Mouse (Mus musculus) C2C12 (cell line): ENCODE data around the gene Slc22a14. TPM values are rescaled to one million over a fixed set of nuclear protein-coding genes. Genes with fewer than 3 reads are reported as not detected.

Source experiments
- H3K27me3 ChIP-seq: one replicate; pipeline ENCODE4 v1.6.1; 2011; ENCODE audit not compliant: control insufficient read depth, insufficient read depth, insufficient read length
- H3K36me3 ChIP-seq: one replicate; pipeline ENCODE4 v1.6.1; 2011; ENCODE audit not compliant: control insufficient read depth, insufficient read depth
- H3K4me3 ChIP-seq: one replicate; pipeline ENCODE4 v1.5.1; 2011; ENCODE audit warnings: mild to moderate bottlenecking, control low read depth; ENCODE audit not compliant: poor library complexity, insufficient read depth, severe bottlenecking
- H3K79me2 ChIP-seq: one replicate; pipeline ENCODE4 v1.6.1; 2011; ENCODE audit not compliant: control insufficient read depth, insufficient read depth
- H3K79me3 ChIP-seq: one replicate; pipeline ENCODE4 v1.6.1; 2011; ENCODE audit warnings: low read depth, control low read depth
- H3ac ChIP-seq: one replicate; pipeline ENCODE3; 2011; ENCODE audit warnings: low read depth; ENCODE audit not compliant: control insufficient read depth, insufficient read length
- CEBPB ChIP-seq: IDR thresholded peaks from one replicate; pipeline ENCODE4 v1.6.1; 2011; ENCODE audit warnings: low read depth, mild to moderate bottlenecking, control low read depth, moderate library complexity
- CTCF ChIP-seq: IDR thresholded peaks from one replicate; pipeline ENCODE4 v1.5.1; 2011; ENCODE audit not compliant: control insufficient read depth, insufficient read depth, insufficient read length
- FOSL1 ChIP-seq: IDR thresholded peaks from one replicate; pipeline ENCODE4 v1.8.0; 2011; ENCODE audit warnings: mild to moderate bottlenecking, low read length; ENCODE audit not compliant: poor library complexity, insufficient read depth, severe bottlenecking
- MAX ChIP-seq: IDR thresholded peaks from one replicate; pipeline ENCODE4 v1.6.1; 2011; ENCODE audit warnings: mild to moderate bottlenecking, control low read depth
- MYOD1 ChIP-seq: IDR thresholded peaks from one replicate; pipeline ENCODE4 v1.6.1; 2011; ENCODE audit warnings: low read depth; ENCODE audit not compliant: control insufficient read depth, insufficient read length
- MYOG ChIP-seq: IDR thresholded peaks from one replicate; pipeline ENCODE4 v1.6.1; 2011; ENCODE audit not compliant: control insufficient read depth, insufficient read length; ENCODE audit errors: extremely low read depth
- USF1 ChIP-seq: IDR thresholded peaks from one replicate; pipeline ENCODE4 v1.6.1; 2011; ENCODE audit warnings: low read depth, mild to moderate bottlenecking, control low read depth, moderate library complexity
- polyA plus RNA-seq: library from polyadenylated mRNA; unstranded; fragments of >200 nt; fragmentation: generic; extraction: Trizol; gene quantifications from one replicate; pipeline ENCODE4 v1.2.1, GENCODE M21; 2012; ENCODE audit warnings: missing spikeins

The Slc22a14 gene
- polyA plus RNA-seq, 1 experiment = not detected

DNA sequence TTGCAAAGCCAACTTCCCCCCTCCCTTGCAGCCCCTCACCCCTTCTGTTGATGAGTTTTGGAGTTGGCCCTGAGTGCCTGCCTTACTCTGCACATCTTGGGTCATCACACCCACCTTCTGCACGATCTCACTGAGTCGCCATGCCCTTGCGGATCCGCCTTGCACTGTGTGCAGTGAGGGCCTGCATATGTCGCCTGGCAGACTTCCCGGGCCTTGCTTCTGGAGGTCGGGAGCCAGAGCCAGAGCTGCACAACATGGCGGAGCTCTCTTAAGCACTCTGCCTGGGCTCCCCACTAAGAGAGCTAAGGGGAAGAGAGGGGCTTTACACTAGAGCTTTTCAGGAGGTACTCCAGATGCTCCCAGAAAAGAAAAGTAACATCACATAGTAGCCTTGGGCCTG, 220.7 kb downstream of the Slc22a14 start:
- H3K4me3 ChIP-seq = no peak overlapping the region
- no peaks in the 10 kb centered on the region for H3K36me3 ChIP-seq
- H3K79me3 ChIP-seq = no peaks in the 10 kb centered on the region
- TF ChIP-seq CTCF = no peak
- no peak for TF ChIP-seq MYOD1
- TF ChIP-seq FOSL1 = no peak
- no peak for TF ChIP-seq CEBPB
- TF ChIP-seq USF1 = no peak
- TF ChIP-seq MYOG = no peak
- no peak for TF ChIP-seq MAX
- H3K79me2 ChIP-seq = no peaks in the 10 kb centered on the region
- H3ac ChIP-seq = no peak overlapping the region
- H3K27me3 ChIP-seq = peaks cover 66% of the 10 kb centered on the region

DNA sequence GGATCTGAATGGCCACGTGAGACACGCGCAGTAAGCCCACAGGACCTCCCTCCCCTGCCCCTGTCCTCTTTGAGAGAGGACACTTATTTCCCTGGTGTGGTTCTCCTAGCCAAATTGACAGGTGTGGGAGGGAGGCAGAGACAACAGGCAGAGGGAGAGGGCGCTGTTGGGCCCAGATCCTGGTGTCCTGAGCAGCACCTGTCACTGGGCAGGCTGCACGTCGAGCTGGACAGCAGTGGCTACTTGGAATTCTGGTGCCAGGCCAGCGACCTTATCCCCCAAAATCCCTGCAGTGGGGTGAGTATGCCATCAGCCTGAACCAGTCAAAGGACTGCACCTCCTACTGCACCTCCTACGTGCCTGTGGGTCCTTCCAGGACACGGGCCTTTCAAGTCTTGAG, 222.0 kb downstream of the Slc22a14 start:
- TF ChIP-seq MYOG = no peak
- no peak for TF ChIP-seq USF1
- no peak for TF ChIP-seq FOSL1
- no peak for TF ChIP-seq CEBPB
- no peak for TF ChIP-seq MYOD1
- TF ChIP-seq CTCF = no peak
- no peak for TF ChIP-seq MAX
- Histone ChIP-seq H3K36me3 (no peaks in the 10 kb centered on the region), H3K79me3 (no peaks in the 10 kb centered on the region), H3K4me3 (no peak overlapping the region), H3K27me3 (peaks cover 77% of the 10 kb centered on the region), H3ac (no peak overlapping the region), H3K79me2 (no peaks in the 10 kb centered on the region)

DNA sequence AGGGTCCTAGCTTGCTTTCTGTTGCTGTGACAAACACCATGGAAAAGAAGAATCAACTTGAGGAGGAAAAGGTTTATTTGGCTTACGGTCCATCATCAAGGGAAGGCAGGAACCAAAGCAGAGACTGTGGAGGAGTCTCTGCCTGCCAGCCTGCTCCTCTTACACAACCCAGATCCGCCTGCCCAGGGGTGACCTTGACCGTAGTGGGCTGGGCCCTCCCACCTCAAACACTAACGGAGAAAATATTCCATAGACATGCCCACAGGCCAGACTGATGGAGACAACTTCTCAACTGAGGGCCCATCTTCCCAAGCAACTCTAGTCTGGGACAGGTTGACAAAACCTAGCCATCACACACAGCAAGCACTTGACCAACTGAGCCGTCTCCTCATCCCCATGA, 223.3 kb downstream of the Slc22a14 start:
- Histone ChIP-seq H3K79me3 (no peaks in the 10 kb centered on the region), H3K79me2 (no peaks in the 10 kb centered on the region), H3K27me3 (peaks cover 82% of the 10 kb centered on the region), H3ac (no peak overlapping the region), H3K4me3 (no peak overlapping the region), H3K36me3 (no peaks in the 10 kb centered on the region)
- TF ChIP-seq USF1 = no peak
- no peak for TF ChIP-seq MAX
- no peak for TF ChIP-seq MYOD1
- no peak for TF ChIP-seq CEBPB
- TF ChIP-seq MYOG = no peak
- TF ChIP-seq CTCF = no peak
- TF ChIP-seq FOSL1 = no peak

DNA sequence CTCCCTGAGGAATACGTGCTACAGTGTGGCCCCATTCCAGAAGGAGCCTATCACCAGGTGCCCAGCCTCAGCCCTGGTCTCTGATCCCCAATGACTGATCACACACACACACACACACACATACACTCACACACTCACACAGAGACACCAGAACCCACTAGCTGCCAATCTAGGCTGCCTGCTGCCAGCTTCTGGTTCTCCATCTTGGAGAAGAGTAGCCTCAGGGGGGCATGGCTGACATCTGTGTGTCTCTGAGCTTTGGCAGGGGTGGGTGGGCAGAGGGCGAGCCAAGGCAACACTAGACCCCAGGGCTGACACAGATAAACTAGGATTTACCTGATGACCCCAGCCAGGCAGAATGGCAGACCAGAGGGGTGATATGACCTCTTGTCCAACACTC, 226.5 kb downstream of the Slc22a14 start:
- Histone ChIP-seq H3K79me2 (no peaks in the 10 kb centered on the region), H3K27me3 (peaks cover 79% of the 10 kb centered on the region), H3ac (no peak overlapping the region), H3K4me3 (no peak overlapping the region), H3K79me3 (no peaks in the 10 kb centered on the region), H3K36me3 (no peaks in the 10 kb centered on the region)
- TF ChIP-seq CEBPB = no peak
- TF ChIP-seq USF1 = no peak
- TF ChIP-seq MYOG = no peak
- no peak for TF ChIP-seq CTCF
- no peak for TF ChIP-seq MAX
- TF ChIP-seq FOSL1 = no peak
- TF ChIP-seq MYOD1 = no peak

DNA sequence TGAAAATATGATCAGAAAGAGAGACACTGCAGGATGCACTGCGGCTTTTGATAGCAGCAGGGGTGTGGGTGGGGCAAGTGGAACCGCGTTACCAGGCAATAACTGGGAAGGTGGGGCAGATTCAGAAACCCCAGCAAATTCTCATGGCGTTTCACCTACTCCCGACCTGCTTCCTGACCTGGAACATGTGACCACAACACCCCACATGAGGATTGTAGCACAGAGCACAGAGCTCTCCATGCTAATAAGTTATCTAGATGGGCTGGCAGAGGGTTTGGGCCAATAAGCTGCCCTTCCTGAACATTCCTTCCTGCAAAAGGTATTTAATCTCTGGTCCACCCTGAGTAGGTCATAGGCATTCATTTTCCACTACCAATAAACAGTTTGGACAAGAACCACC, 234.7 kb downstream of the Slc22a14 start:
- no peak for TF ChIP-seq MAX
- TF ChIP-seq CEBPB = no peak
- TF ChIP-seq MYOG = no peak
- TF ChIP-seq USF1 = no peak
- TF ChIP-seq MYOD1 = no peak
- no peak for TF ChIP-seq CTCF
- TF ChIP-seq FOSL1 = no peak
- Histone ChIP-seq H3K79me3 (no peaks in the 10 kb centered on the region), H3K4me3 (no peak overlapping the region), H3K36me3 (no peaks in the 10 kb centered on the region), H3K79me2 (no peaks in the 10 kb centered on the region), H3K27me3 (peaks cover 76% of the 10 kb centered on the region), H3ac (no peak overlapping the region)

DNA sequence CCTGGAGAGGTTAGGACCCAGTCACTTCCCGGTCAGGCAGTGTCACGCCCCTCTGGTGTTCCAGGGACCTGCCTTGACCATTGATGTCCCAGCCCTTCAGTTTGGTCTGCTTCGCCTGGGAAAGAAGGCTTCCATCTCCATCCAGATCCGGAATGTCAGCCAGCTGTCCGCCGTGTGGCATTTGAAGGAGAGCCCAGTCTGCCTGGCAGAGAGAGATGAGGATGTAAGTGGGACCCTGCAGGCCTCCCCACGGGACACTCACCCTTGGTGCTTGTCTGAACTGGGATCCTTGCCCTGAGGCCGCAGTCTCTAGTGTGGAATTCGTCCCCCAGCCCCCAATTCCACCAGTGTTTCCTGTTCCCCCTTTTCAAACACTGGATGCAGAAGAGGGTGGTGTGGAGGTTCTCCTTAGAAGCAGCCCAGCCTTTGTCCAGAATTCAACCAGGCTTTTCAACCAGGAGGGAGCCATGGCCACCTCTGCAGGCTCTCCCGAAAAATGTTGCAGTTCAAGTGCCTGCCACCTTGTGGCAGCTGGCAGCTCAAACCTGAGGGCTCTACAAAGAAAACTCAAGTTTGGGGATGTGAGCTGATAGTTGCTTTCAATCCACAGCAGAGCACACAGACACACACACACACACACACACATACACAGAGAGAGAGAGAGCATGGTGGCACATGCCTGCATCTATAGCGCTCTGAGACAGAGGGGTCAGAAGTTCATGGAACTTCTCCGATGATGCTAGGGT, 236.7 kb downstream of the Slc22a14 start:
- H3K27me3 ChIP-seq = peaks cover 65% of the 10 kb centered on the region

More for the DNA sequence above, 236.7 kb downstream of the Slc22a14 start:
- H3K79me3 ChIP-seq = no peaks in the 10 kb centered on the region
- no peaks in the 10 kb centered on the region for H3K36me3 ChIP-seq
- no peaks in the 10 kb centered on the region for H3K79me2 ChIP-seq
- no peak overlapping the region for H3K4me3 ChIP-seq
- no peak overlapping the region for H3ac ChIP-seq
- no peak for TF ChIP-seq USF1
- no peak for TF ChIP-seq MYOD1
- no peak for TF ChIP-seq MAX
- TF ChIP-seq MYOG = no peak
- no peak for TF ChIP-seq CTCF
- TF ChIP-seq FOSL1 = no peak
- TF ChIP-seq CEBPB = no peak
